Mouse (Mus musculus): ENCODE data around the gene Hivep1.

DNA sequence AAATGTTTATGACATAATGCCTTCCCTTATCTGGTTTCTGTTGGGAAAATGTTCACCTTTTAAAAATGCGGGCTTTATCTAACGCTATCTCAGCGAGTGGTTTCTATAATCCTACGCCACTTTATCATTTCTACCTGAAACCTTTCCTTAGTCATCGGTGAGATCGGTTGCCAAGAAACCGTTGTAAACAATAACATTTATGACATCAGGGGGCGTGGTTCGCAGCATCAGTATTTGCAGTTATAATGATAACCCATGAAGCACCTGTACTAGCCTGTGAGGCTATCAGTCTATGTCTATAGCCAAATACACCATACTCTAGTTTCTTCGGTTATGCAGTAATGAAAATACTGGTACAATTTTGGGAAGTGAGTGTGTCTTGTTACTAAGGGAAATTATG, 177.0 kb downstream of the Hivep1 start:
- no peak for TF ChIP-seq CTCF (IDR thresholded peaks at IDR 0.05; ENCODE audit: low read depth)
- TF ChIP-seq EP300 (IDR thresholded peaks at IDR 0.05; ENCODE audit: low read depth): no peak
